Mouse (Mus musculus): Measurements from ENCODE around the gene Cyp2j8.
A peak's percentile ranks its signal among the peaks of the same experiment; 100 is the strongest.
"Not testable (repeated sequence)": the region's sequence is repeated elsewhere in the genome, so short reads cannot be mapped to it uniquely, and the experiment has no call there.

Cyp2j8 gene

GRCm38 (mm10) chr4:96507286-96507685, at the start of gene Cyp2j8:
Gene Cyp2j8 (minus strand): TSS chr4:96507386.
- no peak for DNase-seq (ENCODE audit: low spot score in 2 of 2)

GRCm38 (mm10) chr4:96553133-96553819, 46.1 kb upstream of the Cyp2j8 start, which contains the start of gene Cyp2j6:
Gene Cyp2j6 (minus strand): TSS chr4:96553661.
- DNase-seq (ENCODE audit: low spot score in 2 of 2), result peak; percentile 20 to 28

GRCm38 (mm10) chr4:96551619-96552018, 44.4 kb upstream of the Cyp2j8 start:
- DNase-seq (ENCODE audit: low spot score in 2 of 2), result no peak

- DNase-seq (ENCODE audit: low spot score in 2 of 2), result peak in 1 of 2 experiments; percentile 6
These were observed 38.8 kb upstream of the Cyp2j8 start for GRCm38 (mm10) chr4:96545976-96546375.

- DNase-seq (ENCODE audit: low spot score in 2 of 2), result no peak
These were observed 18.6 kb upstream of the Cyp2j8 start for GRCm38 (mm10) chr4:96525772-96526171.

- no peak for DNase-seq (ENCODE audit: low spot score in 2 of 2)
These were observed 15.1 kb upstream of the Cyp2j8 start for GRCm38 (mm10) chr4:96522256-96522655.

GRCm38 (mm10) chr4:96510083-96510482, 2.9 kb upstream of the Cyp2j8 start:
- no peak for DNase-seq (ENCODE audit: low spot score in 2 of 2)

GRCm38 (mm10) chr4:96463311-96464060, 43.7 kb downstream of the Cyp2j8 start:
- DNase-seq (ENCODE audit: low spot score in 2 of 2), result not testable (repeated sequence)

All from frontal cortex, postnatal 14 days (tissue).